Mouse (Mus musculus): ENCODE results near the gene Coro7.

GRCm38 (mm10) chr16:4583807-4584206, 95.8 kb downstream of the Coro7 start:
- TF ChIP-seq CTCF (IDR thresholded peaks at IDR 0.05; ENCODE audit: insufficient read depth, low read length) (no peak), POLR2A (IDR thresholded peaks at IDR 0.05; ENCODE audit: borderline replicate concordance, extremely low read depth, low read depth, low read length) (no peak)
